ENCODE assay signal across 9 mouse cellular contexts in genomic region chr1:59334562-59334890, GRCm38 (mm10).
DNase-seq lines count a peak whose midpoint lies in the region; ATAC-seq and TF ChIP-seq lines count a peak whose summit lies in the region.
"Had no signal": no experiment of that assay in that cellular context is flagged by ENCODE, and none has a peak within 500 bp of the region (broad histone marks: within the 10 kb centered on the region; RNA-seq: fewer than 3 reads in every experiment).

No protein-coding gene starts in this region.

- no peak for TF ChIP-seq EP300 in liver, postnatal 0 days (IDR thresholded peaks at IDR 0.05; ENCODE audit: low read depth)

- DNase-seq in heart, embryonic 10.5 days (ENCODE audit: low spot score) = no peak
- no peak for DNase-seq in heart, postnatal 14 days
- DNase-seq in midbrain, embryonic 10.5 days (ENCODE audit: low spot score) = no peak
- DNase-seq in midbrain, embryonic 11.5 days (ENCODE audit: low spot score, missing footprints) = no peak
- no peak for DNase-seq in limb, embryonic 10.5 days (ENCODE audit: low spot score)
- DNase-seq in liver, postnatal 0 days = no peak
- DNase-seq in right cerebral cortex, postnatal 4 days = no peak
- DNase-seq: right cerebral cortex, adult 18-20 months; thymus, postnatal 4 days had no signal

- H3K4me1 ChIP-seq in heart, embryonic 10.5 days = peaks cover 35% of the 10 kb centered on the region
- peaks cover 34% of the 10 kb centered on the region for H3K4me1 ChIP-seq in midbrain, embryonic 10.5 days
- H3K4me1 ChIP-seq in midbrain, embryonic 11.5 days (ENCODE audit: control insufficient read depth, insufficient read depth, low read length) = peaks cover 14% of the 10 kb centered on the region
- H3K4me1 ChIP-seq in limb, embryonic 10.5 days = peaks cover 60% of the 10 kb centered on the region
- H3K4me1 ChIP-seq in liver, postnatal 0 days (ENCODE audit: insufficient read depth) = no peaks in the 10 kb centered on the region

- H3K4me2 ChIP-seq in midbrain, embryonic 11.5 days = no peak overlapping the region
- no peak overlapping the region for H3K4me2 ChIP-seq in liver, postnatal 0 days (ENCODE audit: low read depth, low read length)

- no peaks in the 10 kb centered on the region for H3K9me3 ChIP-seq in heart, embryonic 10.5 days
- H3K9me3 ChIP-seq in midbrain, embryonic 10.5 days (replicated peaks) = no peaks in the 10 kb centered on the region
- H3K9me3 ChIP-seq in midbrain, embryonic 11.5 days (ENCODE audit: control insufficient read depth, low read length) = no peaks in the 10 kb centered on the region
- H3K9me3 ChIP-seq in limb, embryonic 10.5 days (replicated peaks) = no peaks in the 10 kb centered on the region
- H3K9me3 ChIP-seq in liver, postnatal 0 days (ENCODE audit: low read length) = no peaks in the 10 kb centered on the region

- WGBS in heart, embryonic 10.5 days = 59% methylated on average over 4 of the region's 4 CpGs
- 65% methylated on average over 4 of the region's 4 CpGs for WGBS in midbrain, embryonic 10.5 days
- 66% methylated on average over 4 of the region's 4 CpGs for WGBS in midbrain, embryonic 11.5 days
- 30% methylated on average over 4 of the region's 4 CpGs for WGBS in limb, embryonic 10.5 days
- 52% methylated on average over 4 of the region's 4 CpGs for WGBS in liver, postnatal 0 days (ENCODE audit: insufficient replicate concordance)

- H3K9ac ChIP-seq in midbrain, embryonic 11.5 days (ENCODE audit: low read length) = no peak overlapping the region
- no peak overlapping the region for H3K9ac ChIP-seq in liver, postnatal 0 days (replicated peaks)

- H3K36me3 ChIP-seq in heart, embryonic 10.5 days = no peaks in the 10 kb centered on the region
- no peaks in the 10 kb centered on the region for H3K36me3 ChIP-seq in midbrain, embryonic 10.5 days
- H3K36me3 ChIP-seq in midbrain, embryonic 11.5 days (ENCODE audit: control insufficient read depth, insufficient read depth, low read length) = no peaks in the 10 kb centered on the region
- H3K36me3 ChIP-seq in limb, embryonic 10.5 days = no peaks in the 10 kb centered on the region
- no peaks in the 10 kb centered on the region for H3K36me3 ChIP-seq in liver, postnatal 0 days (replicated peaks; ENCODE audit: insufficient read depth, low read length)

- ATAC-seq in midbrain, embryonic 11.5 days (ENCODE audit: low FRiP score) = no peak
- ATAC-seq in liver, postnatal 0 days = no peak

- peaks cover 44% of the 10 kb centered on the region; the same call in 1 of the 2 replicates for H3K27me3 ChIP-seq in heart, embryonic 10.5 days (ENCODE audit: insufficient read depth, poor library complexity, severe bottlenecking)
- peaks cover 68% of the 10 kb centered on the region for H3K27me3 ChIP-seq in midbrain, embryonic 10.5 days (ENCODE audit: low read depth, poor library complexity, severe bottlenecking)
- no peaks in the 10 kb centered on the region; the same call in 1 of the 2 replicates for H3K27me3 ChIP-seq in midbrain, embryonic 11.5 days (ENCODE audit: control insufficient read depth, insufficient read depth, low read length)
- no peaks in the 10 kb centered on the region for H3K27me3 ChIP-seq in limb, embryonic 10.5 days (ENCODE audit: low read depth, poor library complexity, severe bottlenecking)
- no peaks in the 10 kb centered on the region for H3K27me3 ChIP-seq in liver, postnatal 0 days (ENCODE audit: insufficient read depth, low read length)

- intact Hi-C loops in heart, postnatal 14 days (cut with DNase I) = no loop called here

- no peak for TF ChIP-seq CTCF in liver, postnatal 0 days (IDR thresholded peaks at IDR 0.05; ENCODE audit: low read depth)

- H3K4me3 ChIP-seq in heart, embryonic 10.5 days = no peak overlapping the region
- H3K4me3 ChIP-seq in midbrain, embryonic 10.5 days = no peak overlapping the region
- H3K4me3 ChIP-seq in midbrain, embryonic 11.5 days (ENCODE audit: low read depth, low read length) = no peak overlapping the region
- peak overlapping the region; percentile 19; the same call in 1 of the 2 replicates for H3K4me3 ChIP-seq in limb, embryonic 10.5 days
- no peak overlapping the region for H3K4me3 ChIP-seq in liver, postnatal 0 days (ENCODE audit: low read depth, low read length)

- H3K27ac ChIP-seq in heart, embryonic 10.5 days = peak overlapping the region; percentile 49
- peak overlapping the region; percentile 39; the same call in 1 of the 2 replicates for H3K27ac ChIP-seq in midbrain, embryonic 10.5 days (replicated peaks)
- H3K27ac ChIP-seq in midbrain, embryonic 11.5 days (ENCODE audit: low read depth, low read length) = no peak overlapping the region
- peak overlapping the region; percentile 84 for H3K27ac ChIP-seq in limb, embryonic 10.5 days
- H3K27ac ChIP-seq in liver, postnatal 0 days (ENCODE audit: low read depth) = no peak overlapping the region

Comparison
In these comparisons a context has a peak if more than half of its experiments do, and no peak if none do; other contexts are left out.
1. H3K27ac ChIP-seq: peak in heart, embryonic 10.5 days (single experiment), midbrain, embryonic 10.5 days (single experiment) and limb, embryonic 10.5 days (single experiment); none in midbrain, embryonic 11.5 days (single experiment) and liver, postnatal 0 days (single experiment).